Mouse (Mus musculus): ENCODE measurements at regions not wholly inside any gene's neighbourhood (a gene's known extent, or its start where the extent isn't known, plus 50 kb on each side); places are given as distances from the start of the nearest gene placed in this dataset.

- TF ChIP-seq CHD2 (IDR thresholded peaks at IDR 0.05; ENCODE audit: low read depth, low read length) (no peak), ZC3H11A (IDR thresholded peaks at IDR 0.05; ENCODE audit: borderline replicate concordance, low read depth, low read length) (no peak), MAFK (IDR thresholded peaks at IDR 0.05; ENCODE audit: insufficient read depth, low read depth, low read length) (no peak), HCFC1 (IDR thresholded peaks at IDR 0.05; ENCODE audit: borderline replicate concordance, insufficient read depth, low read length) (no peak)
These were observed 67.3 kb downstream of the Mrm1 start for GRCm38 (mm10) chr11:84752007-84752406.
